Mouse (Mus musculus) retina, adult 2 months (tissue): Measurements from ENCODE around the gene Atxn2l.
"Not testable (repeated sequence)": the region's sequence is repeated elsewhere in the genome, so short reads cannot be mapped to it uniquely, and the experiment has no call there.

Experiments
- DNase-seq: peaks from one replicate; pipeline ENCODE4 v3.0.0-alpha.2; 2012; ENCODE audit warnings: low read depth, low spot score

Gene Atxn2l

GRCm38 (mm10) chr7:126491005-126491404, 12.2 kb downstream of the Atxn2l start:
- no peak for DNase-seq

- not testable (repeated sequence) for DNase-seq
Measured at GRCm38 (mm10) chr7:126487617-126488385, 15.4 kb downstream of the Atxn2l start.

GRCm38 (mm10) chr7:126487052-126487483, 16.2 kb downstream of the Atxn2l start, which contains the start of gene Tufm:
TSS of gene Tufm (plus strand) at chr7:126487361.
- DNase-seq, result peak; percentile 97

GRCm38 (mm10) chr7:126482392-126482871, 20.8 kb downstream of the Atxn2l start:
- DNase-seq, result no peak

DNA sequence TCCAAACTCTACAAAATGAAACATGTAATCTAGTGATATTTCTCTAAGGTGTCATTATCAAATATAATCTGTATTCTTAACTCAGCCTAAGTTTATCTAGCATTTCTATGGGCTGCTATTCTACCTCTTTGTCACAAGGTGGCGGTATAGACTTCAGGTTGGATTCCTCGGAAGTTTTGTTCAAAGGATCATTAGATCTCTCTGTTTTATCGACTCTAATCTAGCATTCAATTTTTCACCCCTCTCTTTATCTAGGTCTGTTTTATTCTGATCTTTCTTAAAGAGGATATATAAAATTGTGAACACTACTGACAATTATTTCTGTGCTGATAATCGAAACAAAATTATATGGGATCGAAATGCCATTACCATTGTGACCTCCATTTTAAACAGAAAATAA, 21.5 kb downstream of the Atxn2l start:
- DNase-seq, result no peak

DNA sequence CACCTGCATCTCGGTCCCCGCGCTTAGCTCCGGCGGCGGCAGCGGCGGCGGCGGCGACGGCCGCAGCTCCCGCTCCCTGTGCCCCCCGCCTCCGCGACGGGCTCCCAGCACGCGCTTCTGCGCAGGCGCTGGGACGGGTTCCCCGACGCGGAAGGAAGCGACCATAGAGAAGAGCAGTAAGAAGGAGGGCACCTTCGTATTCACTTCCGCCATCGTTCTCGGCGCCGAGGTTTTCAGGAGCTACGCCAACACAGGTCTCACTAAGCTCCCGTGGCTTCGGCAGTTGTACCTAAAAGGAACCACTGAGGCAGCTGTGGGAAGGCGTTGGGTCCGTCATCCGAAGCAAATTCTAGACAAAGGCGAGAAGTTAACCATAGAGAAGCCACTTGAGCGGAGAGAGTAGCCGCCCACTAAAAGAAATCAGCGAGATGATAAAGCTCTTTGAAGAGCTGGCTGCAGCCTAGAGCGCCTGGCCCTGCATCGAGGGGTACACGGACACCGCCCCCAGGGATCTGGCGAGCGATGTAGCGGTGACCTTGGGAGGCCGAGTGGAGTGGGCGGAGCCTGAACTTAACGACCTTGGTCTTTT, 28.1 kb downstream of the Atxn2l start, which contains the start of gene Sh2b1:
Sh2b1 (minus strand) TSS at position 432 of the 589 bp plus-strand sequence.
- DNase-seq, result peak; percentile 91

DNA sequence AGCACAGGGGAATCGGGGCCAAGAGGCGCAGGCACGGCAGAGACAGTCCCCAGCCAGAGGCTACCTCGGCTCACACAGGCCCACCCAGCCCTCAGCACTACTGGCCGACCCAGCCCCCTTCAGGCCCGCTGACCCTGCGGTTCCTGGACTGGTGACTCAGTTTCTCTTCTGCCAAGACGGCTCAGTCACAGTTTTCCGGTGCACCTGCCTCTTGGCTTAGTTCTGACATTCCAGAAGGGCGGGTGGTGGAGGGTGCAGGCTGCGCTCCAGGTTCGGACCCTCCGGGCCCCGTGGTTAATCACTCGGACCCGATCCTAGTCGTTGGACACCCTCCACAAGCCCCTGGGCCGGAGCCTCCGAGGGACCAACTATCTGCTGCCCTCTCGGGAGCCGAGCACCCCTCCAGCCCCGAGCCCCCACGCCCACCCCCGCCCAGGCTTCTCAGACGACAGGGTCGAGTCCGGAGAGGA, 28.7 kb downstream of the Atxn2l start:
- no peak for DNase-seq

- DNase-seq, result no peak
Measured at GRCm38 (mm10) chr7:126473470-126474086, 29.7 kb downstream of the Atxn2l start.

GRCm38 (mm10) chr7:126472713-126473112, 30.5 kb downstream of the Atxn2l start:
- no peak for DNase-seq

DNA sequence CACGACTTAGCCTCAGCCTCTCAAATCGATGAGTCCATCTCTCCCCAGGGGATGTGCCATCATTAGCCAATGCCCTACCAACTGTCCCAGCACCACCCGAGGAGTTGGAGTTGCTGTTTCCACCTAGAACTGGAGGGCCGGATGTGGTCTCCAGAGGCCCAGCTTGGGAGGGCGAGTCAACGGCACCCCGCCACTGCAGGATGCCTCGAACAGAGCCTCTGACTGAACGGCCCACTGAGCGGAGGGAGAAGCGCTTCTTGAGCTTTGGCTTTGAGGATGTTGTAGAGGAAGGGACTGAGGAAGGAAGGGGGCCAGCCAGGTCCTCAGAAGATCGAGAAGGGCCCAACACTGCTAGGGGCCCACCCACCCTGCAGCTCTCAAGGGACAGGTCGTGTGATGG, 30.9 kb downstream of the Atxn2l start:
- DNase-seq, result no peak

GRCm38 (mm10) chr7:126471853-126472252, 31.4 kb downstream of the Atxn2l start:
- DNase-seq, result no peak

GRCm38 (mm10) chr7:126471361-126471760, 31.9 kb downstream of the Atxn2l start:
- no peak for DNase-seq

GRCm38 (mm10) chr7:126470077-126470476, 33.2 kb downstream of the Atxn2l start:
- no peak for DNase-seq

DNA sequence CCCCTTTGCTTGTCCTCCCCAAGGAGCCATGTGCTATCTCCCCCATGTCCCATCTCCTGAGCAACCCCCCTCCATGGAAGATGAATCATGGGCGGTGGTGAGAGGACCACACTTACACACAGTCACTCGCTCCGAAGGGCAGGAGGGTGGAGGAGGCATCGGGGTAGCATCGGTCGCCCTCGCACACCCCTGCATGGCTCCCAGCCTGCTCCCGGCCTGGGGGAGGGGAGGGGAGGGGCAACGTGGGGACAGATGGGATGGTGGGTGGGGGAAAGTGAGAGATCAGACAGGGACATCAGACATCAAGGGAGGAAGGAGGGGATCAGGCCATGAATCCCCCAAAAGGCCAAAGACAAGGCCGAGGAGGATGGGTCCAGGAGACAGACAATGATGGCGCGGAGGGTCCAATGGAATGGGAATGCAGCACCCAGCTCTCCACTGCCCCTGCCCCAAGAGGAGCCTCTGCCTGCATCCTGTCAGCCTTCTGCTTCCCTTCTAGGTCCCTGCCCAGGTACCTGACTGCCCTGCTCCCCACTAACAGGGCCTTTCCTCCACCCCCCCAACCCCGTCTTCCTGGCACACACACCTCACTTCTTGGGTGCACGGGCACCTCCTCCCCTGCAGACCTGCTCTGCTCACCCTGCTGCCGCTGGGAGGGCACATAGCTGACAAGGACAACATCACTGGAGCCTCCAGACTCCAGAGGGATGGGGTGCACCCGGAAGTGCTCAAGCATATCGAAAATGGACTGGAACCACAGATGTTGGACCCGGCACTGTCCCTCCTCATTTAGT, 35.2 kb downstream of the Atxn2l start:
- no peak for DNase-seq

DNA sequence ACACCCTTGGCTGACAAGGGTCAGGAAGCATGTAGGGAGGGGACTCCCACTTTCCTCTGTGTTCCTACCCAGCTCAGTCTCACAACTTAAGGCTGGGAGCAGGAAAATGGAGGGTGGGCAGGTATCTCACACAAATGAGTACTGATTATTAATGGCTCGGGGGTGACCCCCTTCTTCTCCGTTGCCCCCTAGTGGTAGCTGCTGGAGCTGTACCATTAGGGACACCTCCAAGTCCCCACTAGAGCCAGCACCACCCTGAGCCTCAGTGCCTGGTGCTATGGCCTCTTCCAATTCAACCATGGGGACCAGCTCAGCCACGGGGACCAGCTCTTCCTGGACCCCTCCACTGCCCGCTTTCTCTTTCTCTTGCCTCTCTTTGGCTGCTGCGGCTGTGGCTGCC, 36.0 kb downstream of the Atxn2l start:
- no peak for DNase-seq

DNA sequence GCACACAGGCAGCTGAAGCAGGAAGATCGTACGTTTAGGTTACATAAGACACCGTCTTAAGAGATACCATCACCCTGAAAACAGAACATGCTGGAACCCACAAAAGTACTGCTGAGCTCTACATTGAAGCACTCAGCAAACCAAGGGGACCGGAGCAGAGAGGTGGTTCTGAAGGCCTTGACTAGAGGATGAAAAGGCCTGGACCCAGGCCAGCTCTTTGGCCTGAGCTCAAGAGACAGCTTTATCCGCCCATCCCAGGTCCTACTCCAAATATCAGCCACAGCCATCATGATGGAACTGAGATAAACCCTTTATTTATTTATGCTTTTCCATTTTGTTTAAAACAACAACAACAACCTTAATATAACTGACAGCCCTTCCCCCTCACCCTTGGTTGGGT, 36.5 kb downstream of the Atxn2l start:
- no peak for DNase-seq

- no peak for DNase-seq
Measured at GRCm38 (mm10) chr7:126466116-126466515, 37.1 kb downstream of the Atxn2l start.

DNA sequence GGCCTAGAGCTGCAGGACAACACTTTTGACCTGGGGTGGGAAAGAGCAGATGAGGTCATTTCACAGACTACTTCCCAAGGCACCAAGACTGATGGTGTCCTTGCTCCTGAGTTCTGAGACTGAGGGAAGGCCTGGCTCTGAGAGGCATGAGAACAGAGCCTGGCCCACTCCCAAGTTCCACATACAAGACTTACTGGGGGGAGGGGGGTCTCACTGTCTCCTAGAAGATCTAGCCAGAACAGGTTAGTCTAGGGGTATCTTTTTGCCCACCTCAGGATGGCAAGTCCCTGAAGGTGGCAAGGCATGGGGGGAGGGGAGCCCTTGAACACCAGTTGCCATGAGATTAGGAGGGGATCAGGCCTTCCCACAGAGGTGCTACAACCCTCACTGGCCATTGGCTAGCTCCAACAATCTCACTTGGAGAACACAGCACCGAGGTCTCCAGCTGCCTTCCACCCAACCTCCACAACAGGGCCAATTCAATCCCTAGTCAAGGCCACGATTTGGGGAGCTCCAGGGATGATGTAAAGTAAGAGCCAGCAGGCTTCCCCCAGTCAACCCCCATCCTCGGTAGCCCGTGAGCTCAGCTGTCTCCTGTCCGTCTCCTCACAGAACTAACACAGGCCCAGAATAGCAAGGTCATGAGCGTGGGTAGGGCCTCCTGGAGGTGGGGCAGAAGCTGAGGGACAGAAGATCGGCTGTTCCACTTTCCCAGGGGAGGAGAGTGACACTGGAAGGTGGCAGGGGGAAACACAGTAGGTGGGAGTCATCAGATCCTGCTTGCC, 37.8 kb downstream of the Atxn2l start:
- no peak for DNase-seq

GRCm38 (mm10) chr7:126464836-126465235, 38.4 kb downstream of the Atxn2l start:
- DNase-seq, result no peak

DNA sequence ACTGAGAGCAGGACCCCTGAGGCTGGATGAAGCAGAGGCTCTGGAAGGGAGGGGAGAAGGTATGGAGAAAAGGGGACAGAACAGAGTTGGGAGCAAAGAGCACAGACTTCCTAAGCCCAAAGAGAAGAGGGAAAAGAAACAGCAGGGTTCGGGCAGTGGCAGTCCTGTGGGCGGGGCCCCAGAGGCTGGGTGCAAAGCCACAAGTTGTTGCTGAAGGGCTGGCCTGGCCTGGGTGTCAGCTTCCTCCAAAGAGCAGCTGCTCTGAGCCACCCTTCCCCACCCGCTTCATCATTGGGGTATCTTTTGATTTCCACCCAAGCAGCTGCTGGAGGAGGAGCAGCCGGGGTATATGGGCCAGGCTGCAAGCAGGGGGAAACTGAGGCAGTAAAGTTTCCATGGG, 39.1 kb downstream of the Atxn2l start:
- no peak for DNase-seq

DNA sequence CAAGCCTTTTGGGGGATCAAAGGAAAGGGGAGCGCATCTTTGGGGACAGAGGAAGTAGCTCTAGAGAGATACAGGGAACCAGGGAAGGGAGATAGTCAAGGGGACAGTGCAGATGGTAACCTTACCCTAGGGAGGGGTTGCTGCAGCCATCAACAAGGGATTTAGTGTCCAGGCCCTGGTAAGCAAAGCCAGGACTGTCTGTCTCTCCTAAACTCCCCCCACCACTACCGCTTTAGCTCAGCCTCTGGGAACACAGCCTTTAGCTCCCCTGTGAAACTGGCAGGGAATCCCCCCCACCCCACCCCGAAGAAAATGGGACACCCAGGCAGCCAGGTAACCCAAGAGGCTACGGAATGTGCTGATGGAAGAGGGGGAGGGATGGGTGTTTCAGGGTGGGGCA, 39.7 kb downstream of the Atxn2l start:
- no peak for DNase-seq
